Mouse (Mus musculus) subcutaneous adipose tissue, adult 2 months (tissue): ENCODE data around the gene Hist1h2ae. TPM values are rescaled to one million over a fixed set of nuclear protein-coding genes. Genes with fewer than 3 reads are reported as not detected.

ENCODE experiments used
- polyA plus RNA-seq: library from polyadenylated mRNA; depleted of rRNA; stranded (reverse); fragments of >200 nt; gene quantifications from 2 replicates; pipeline ENCODE4 v1.2.3, GENCODE M21; 2012; ENCODE audit warnings: low replicate concordance; rRNA removed

Hist1h2ae gene
- polyA plus RNA-seq, result 0.97 and 6.5 TPM in 2 replicates

DNA sequence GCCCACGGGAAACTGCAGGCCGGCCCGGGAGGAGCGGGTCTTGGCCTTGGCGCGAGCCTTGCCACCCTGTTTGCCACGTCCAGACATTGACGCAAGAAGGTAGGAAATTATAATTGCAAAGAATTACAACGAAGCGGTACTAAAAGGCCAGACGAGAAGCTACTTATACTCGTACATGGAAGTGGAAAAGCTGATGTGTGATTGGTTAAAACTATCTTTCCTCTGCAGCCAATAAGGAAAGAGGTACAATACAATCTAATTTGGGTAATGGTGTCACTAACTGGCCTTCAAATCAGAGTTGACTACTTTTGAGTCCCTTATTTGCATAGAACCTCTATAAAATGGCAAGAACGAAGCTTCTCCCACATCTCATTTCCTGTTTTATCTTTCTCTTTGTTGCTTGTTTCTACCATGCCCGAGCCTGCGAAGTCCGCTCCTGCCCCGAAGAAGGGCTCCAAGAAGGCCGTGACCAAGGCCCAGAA, at the start of gene Hist1h2ae, which contains the start of gene Hist1h2bg:
TSS of gene Hist1h2ae (minus strand) at position 199 of the 482 bp plus-strand sequence.
TSS of gene Hist1h2bg (plus strand) at position 375 of the 482 bp plus-strand sequence.

DNA sequence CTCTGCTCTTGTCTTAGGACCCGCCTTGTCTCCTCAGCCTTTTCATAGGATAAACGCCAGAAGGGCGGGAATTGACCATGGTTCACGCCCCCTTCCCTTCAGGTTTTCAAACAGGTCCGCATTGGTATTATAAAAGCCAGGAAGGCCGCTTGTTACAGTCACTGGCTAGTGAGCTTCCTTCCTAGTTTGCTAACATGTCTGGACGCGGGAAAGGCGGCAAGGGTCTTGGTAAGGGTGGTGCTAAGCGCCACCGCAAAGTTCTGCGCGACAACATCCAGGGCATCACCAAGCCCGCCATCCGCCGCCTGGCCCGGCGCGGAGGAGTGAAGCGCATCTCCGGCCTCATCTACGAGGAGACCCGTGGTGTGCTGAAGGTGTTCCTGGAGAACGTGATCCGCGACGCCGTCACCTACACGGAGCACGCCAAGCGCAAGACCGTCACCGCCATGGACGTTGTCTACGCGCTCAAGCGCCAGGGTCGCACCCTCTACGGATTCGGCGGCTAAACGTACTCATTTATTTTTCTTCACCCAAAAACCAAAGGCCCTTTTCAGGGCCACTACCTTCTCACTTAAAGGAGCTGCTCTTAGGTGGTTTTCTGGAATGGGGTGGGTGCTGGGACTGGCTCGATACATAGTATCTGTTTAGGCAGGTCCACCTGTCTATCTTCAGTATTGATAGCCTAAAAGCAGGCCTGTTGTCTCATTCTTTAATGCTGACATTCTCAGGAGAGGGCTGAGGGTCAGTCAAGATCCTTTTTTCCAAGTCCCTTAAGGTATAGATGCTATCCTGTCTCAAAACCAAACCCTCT, 10.6 kb upstream of the Hist1h2ae start, which contains the start of gene Hist1h4d:
TSS of gene Hist1h4d (plus strand) at position 191 of the 811 bp plus-strand sequence.

DNA sequence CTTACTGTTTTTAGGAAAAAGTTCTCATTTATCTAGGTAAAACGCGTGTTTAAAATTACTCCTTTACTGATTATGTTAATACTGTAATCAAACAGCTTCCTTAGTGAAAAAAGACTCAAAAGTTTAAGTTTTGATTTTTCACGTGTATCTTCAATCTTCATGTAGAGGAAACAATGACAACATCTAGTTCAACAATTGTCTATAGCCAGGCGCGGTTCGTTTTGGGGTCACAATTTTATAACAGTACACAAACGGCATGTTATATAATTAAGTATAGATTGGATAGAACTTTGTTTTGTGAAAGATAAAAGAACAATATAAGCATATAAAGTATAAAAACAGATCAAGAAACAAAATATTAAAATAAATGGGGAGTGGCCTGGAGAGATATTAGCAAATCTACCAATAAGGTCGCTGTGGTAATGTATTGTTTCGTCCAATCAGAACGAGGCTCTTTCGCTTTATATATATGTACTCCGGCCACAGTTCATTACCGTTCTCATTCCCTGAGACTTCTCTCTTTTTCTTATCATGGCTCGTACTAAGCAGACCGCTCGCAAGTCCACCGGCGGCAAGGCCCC, 4.3 kb upstream of the Hist1h2ae start, which contains the start of gene Hist1h3d:
TSS of gene Hist1h3d (plus strand) at position 493 of the 581 bp plus-strand sequence.

GRCm38 (mm10) chr13:23573898-23574524, 3.0 kb upstream of the Hist1h2ae start, which contains the start of the genes Hist1h2bf and Hist1h2ad:
Hist1h2bf (minus strand) TSS chr13:23574196.
Hist1h2ad (plus strand) TSS chr13:23574381.

DNA sequence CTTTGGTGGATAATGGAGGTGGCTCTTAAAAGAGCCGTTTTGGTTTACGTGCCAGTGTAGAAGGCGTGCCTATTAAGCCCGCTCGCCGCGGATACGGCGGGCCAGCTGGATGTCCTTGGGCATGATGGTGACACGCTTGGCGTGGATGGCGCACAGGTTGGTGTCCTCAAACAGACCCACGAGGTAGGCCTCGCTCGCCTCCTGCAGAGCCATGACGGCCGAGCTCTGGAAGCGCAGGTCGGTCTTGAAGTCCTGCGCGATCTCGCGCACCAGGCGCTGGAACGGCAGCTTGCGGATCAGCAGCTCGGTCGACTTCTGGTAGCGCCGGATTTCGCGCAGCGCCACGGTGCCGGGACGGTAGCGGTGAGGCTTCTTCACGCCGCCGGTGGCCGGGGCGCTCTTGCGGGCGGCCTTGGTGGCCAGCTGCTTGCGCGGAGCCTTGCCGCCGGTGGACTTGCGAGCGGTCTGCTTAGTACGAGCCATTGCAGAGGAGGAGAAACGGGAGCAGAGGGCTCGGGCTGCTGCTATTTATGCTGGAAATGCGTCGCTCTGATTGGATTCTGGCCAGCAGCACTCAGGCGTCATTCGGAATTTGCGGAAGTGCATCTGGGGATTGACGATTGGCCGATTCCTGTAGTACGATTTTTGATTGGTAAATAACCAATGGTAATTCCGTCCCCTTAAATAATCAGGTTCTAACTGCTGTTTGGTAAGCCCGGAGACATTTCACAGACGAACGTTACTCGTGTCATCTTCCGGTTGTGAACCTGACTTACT, 8.9 kb downstream of the Hist1h2ae start, which contains the start of gene Hist1h3e:
TSS of gene Hist1h3e (minus strand) at position 487 of the 777 bp plus-strand sequence.

GRCm38 (mm10) chr13:23552962-23553361, 18.1 kb downstream of the Hist1h2ae start, which contains the start of gene Hist1h1d:
Hist1h1d (plus strand) TSS chr13:23553262.

DNA sequence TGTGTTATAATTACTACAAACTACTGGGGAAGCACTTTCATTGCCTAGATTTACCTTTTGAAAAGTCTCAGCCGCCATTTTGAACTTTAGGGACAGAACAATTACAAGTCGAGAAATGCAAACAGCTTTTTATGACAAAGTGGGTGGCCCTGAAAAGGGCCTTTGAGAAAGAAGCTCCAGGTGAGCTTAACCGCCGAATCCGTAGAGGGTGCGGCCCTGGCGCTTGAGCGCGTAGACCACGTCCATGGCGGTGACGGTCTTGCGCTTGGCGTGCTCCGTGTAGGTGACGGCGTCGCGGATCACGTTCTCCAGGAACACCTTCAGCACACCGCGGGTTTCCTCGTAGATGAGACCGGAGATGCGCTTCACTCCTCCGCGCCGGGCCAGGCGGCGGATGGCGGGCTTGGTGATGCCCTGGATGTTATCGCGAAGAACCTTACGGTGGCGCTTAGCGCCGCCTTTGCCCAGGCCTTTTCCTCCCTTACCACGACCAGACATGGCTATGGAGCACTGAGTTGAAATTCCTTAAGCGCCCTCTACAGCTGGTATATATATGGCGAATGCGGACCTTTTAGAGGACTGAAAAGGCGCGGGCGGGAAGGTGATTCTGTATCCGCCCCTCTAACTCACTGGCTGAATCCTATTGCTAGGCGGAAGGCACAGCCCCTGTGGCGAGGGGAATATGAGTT, 19.7 kb downstream of the Hist1h2ae start, which contains the start of gene Hist1h4f:
TSS of gene Hist1h4f (minus strand) at position 503 of the 689 bp plus-strand sequence.

GRCm38 (mm10) chr13:23543965-23544786, 26.8 kb downstream of the Hist1h2ae start, which contains the start of gene Hist1h3f:
Hist1h3f (plus strand) TSS chr13:23544052.

GRCm38 (mm10) chr13:23542999-23543607, 27.9 kb downstream of the Hist1h2ae start, which contains the start of gene Hist1h2bh:
Hist1h2bh (minus strand) TSS chr13:23543392.

DNA sequence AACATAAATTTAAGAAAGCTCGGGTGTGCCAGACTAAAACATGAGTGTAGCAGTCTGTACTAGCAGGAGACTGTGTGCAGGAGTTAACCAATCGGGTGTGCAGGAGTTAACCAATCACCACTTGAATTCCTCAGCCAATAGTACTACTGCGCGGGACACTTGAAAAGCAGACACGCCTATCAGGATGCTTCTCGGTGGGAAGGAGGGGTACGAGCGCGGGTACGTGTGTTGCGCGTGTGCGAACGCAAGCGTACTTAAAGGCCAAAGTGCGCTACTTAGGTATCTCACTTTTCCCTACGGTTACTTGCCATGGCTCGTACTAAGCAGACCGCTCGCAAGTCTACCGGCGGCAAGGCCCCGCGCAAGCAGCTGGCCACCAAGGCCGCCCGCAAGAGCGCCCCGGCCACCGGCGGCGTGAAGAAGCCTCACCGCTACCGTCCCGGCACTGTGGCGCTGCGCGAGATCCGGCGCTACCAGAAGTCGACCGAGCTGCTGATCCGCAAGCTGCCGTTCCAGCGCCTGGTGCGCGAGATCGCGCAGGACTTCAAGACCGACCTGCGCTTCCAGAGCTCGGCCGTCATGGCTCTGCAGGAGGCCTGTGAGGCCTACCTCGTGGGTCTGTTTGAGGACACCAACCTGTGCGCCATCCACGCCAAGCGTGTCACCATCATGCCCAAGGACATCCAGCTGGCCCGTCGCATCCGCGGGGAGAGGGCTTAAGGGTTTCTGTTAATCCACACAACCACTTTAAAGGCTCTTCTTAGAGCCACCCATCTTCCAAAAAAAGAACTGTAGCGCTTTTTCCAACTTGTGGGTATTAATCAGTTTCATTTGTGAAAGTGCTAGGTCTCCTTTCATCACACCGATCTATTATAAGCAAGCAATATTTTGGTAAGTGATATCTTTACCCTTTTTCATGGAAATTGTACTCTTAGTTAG, 35.6 kb downstream of the Hist1h2ae start, which contains the start of gene Hist1h3g:
TSS of gene Hist1h3g (plus strand) at position 286 of the 939 bp plus-strand sequence.

GRCm38 (mm10) chr13:23533560-23534367, 37.3 kb downstream of the Hist1h2ae start, which contains the start of gene Hist1h2af:
Hist1h2af (plus strand) TSS chr13:23533906.

GRCm38 (mm10) chr13:23530901-23531875, 39.8 kb downstream of the Hist1h2ae start, which contains the start of gene Hist1h4h:
Hist1h4h (plus strand) TSS chr13:23531050.

